Mouse (Mus musculus): ENCODE measurements around the gene Nemp1. TPM values are rescaled to one million over a fixed set of nuclear protein-coding genes. Genes with fewer than 3 reads are reported as not detected.

The Nemp1 gene
- polyA plus RNA-seq, 1 experiment = 6.7 TPM

DNA sequence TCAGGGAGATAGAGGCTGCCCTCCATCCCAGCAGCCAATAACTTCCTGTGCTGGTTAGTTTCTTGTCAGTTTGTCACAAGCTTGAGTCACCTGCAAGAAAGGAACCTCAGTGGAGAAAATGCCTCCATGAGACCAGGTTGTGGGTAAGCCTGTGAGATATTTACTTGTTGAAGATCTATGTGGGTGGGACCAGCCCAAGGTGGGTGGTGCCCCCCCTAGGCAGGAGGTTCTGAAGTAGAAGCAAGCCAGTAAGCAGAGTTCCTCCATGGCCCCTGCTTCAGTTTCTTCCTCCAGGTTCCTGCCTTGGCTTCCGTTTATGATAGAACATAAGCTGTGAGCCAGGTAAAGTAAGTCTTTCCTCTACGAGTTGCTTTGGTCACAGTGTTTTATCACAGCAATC lies 69.6 kb downstream of the Nemp1 start:
- H3K4me1 ChIP-seq (ENCODE audit: control insufficient read depth, insufficient read depth, low read length) = no peaks in the 10 kb centered on the region

GRCm38 (mm10) chr10:127736916-127737315 lies 70.2 kb downstream of the Nemp1 start:
- TF ChIP-seq CTCF (IDR thresholded peaks at IDR 0.05; ENCODE audit: borderline replicate concordance, insufficient read depth, low read depth, low read length) (no peak), POLR2A (IDR thresholded peaks at IDR 0.05; ENCODE audit: borderline replicate concordance, insufficient read depth, low read length) (no peak)
- H3K4me3 ChIP-seq (replicated peaks; ENCODE audit: insufficient read depth, low read depth, low read length) = no peak overlapping the region
- H3K4me1 ChIP-seq (ENCODE audit: control insufficient read depth, insufficient read depth, low read length) = no peaks in the 10 kb centered on the region
- H3K27ac ChIP-seq (ENCODE audit: insufficient read depth, low read length) = no peak overlapping the region
- no peaks in the 10 kb centered on the region for H3K27me3 ChIP-seq (ENCODE audit: control insufficient read depth, insufficient read depth, low read length)
- 57% methylated on average over 4 of the region's 4 CpGs for WGBS
- no peak for DNase-seq

More for the DNA sequence above, 69.6 kb downstream of the Nemp1 start:
- DNase-seq = no peak
- Histone ChIP-seq H3K27me3 (ENCODE audit: control insufficient read depth, insufficient read depth, low read length) (no peaks in the 10 kb centered on the region), H3K27ac (ENCODE audit: insufficient read depth, low read length) (no peak overlapping the region), H3K4me3 (replicated peaks; ENCODE audit: insufficient read depth, low read depth, low read length) (no peak overlapping the region)
- WGBS = 87% methylated on average over 2 of the region's 2 CpGs
- TF ChIP-seq CTCF (IDR thresholded peaks at IDR 0.05; ENCODE audit: borderline replicate concordance, insufficient read depth, low read depth, low read length) = no peak
- TF ChIP-seq POLR2A (IDR thresholded peaks at IDR 0.05; ENCODE audit: borderline replicate concordance, insufficient read depth, low read length) = no peak

DNA sequence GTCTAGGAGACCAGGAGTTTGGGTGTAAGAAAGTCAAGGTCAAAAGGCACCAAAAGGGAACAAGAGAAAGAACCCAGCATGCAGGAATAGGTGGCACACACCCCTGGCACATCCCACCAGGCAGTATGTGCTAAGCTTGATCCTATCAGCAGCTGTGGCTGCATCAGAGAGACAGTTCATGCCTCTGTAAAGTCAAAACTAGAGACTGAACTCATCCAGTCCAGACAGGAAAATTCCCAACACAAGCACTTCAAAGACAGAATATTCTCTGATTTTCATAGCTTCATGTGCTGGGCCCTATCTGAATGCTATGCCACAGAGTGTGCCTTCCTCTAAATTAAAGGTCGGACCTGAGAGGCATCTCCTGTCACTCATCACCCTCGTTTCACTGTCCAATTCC lies 70.9 kb downstream of the Nemp1 start:
- Histone ChIP-seq H3K27ac (ENCODE audit: insufficient read depth, low read length) (no peak overlapping the region), H3K4me3 (replicated peaks; ENCODE audit: insufficient read depth, low read depth, low read length) (no peak overlapping the region), H3K4me1 (ENCODE audit: control insufficient read depth, insufficient read depth, low read length) (no peaks in the 10 kb centered on the region), H3K27me3 (ENCODE audit: control insufficient read depth, insufficient read depth, low read length) (no peaks in the 10 kb centered on the region)
- 25% methylated on average over 2 of the region's 2 CpGs for WGBS
- no peak for TF ChIP-seq CTCF (IDR thresholded peaks at IDR 0.05; ENCODE audit: borderline replicate concordance, insufficient read depth, low read depth, low read length)
- no peak for TF ChIP-seq POLR2A (IDR thresholded peaks at IDR 0.05; ENCODE audit: borderline replicate concordance, insufficient read depth, low read length)
- no peak for DNase-seq

GRCm38 (mm10) chr10:127738151-127738882 lies 71.6 kb downstream of the Nemp1 start:
- peak in 1 of 2 experiments; percentile 21 for DNase-seq
- Histone ChIP-seq H3K4me1 (ENCODE audit: control insufficient read depth, insufficient read depth, low read length) (no peaks in the 10 kb centered on the region), H3K27me3 (ENCODE audit: control insufficient read depth, insufficient read depth, low read length) (no peaks in the 10 kb centered on the region), H3K4me3 (replicated peaks; ENCODE audit: insufficient read depth, low read depth, low read length) (no peak overlapping the region), H3K27ac (ENCODE audit: insufficient read depth, low read length) (no peak overlapping the region)
- WGBS = 16% methylated on average over 13 of the region's 13 CpGs
- TF ChIP-seq POLR2A (IDR thresholded peaks at IDR 0.05; ENCODE audit: borderline replicate concordance, insufficient read depth, low read length) (no peak), CTCF (IDR thresholded peaks at IDR 0.05; ENCODE audit: borderline replicate concordance, insufficient read depth, low read depth, low read length) (peak; percentile 57)

DNA sequence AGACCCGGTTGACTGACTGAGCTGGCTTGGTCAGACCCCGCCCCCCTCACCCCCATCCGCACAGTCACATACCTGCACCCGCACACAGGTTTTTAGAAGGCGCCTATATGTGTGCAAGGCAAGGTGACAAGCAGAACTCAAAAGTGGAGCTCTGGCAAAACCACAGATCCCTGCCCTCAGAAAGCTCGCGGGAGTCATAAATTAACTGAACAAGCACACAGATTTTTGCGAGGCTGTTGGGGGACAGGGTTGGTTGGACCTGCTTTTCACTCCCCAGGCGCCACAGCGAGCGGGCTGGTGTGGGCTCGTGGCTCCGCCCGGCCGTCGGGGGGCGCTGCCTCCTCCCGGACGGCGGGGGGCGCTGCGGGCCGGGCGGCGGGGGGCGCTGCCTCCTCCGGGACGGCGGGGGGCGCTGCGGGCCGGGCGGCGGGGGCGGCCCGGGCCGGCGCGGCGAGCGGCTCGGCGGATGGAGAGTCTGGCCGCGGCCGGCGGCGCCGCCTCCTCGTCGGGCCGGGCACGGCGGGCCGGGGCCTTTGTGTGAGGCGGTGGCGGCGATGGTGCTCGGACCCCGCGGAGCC lies 72.5 kb downstream of the Nemp1 start, which contains the start of gene Zbtb39:
Gene Zbtb39, plus strand, starts transcription at position 456 of the 578 bp plus-strand sequence.
- TF ChIP-seq POLR2A (IDR thresholded peaks at IDR 0.05; ENCODE audit: borderline replicate concordance, insufficient read depth, low read length) (no peak), CTCF (IDR thresholded peaks at IDR 0.05; ENCODE audit: borderline replicate concordance, insufficient read depth, low read depth, low read length) (no peak)
- Histone ChIP-seq H3K27ac (ENCODE audit: insufficient read depth, low read length) (peak within 1 kb of the TSS; percentile 56; the same call in 1 of the 2 replicates), H3K4me3 (replicated peaks; ENCODE audit: insufficient read depth, low read depth, low read length) (peak within 1 kb of the TSS; percentile 79), H3K4me1 (ENCODE audit: control insufficient read depth, insufficient read depth, low read length) (no peaks in the 10 kb centered on the region; the same call in 1 of the 2 replicates), H3K27me3 (ENCODE audit: control insufficient read depth, insufficient read depth, low read length) (no peaks in the 10 kb centered on the region)
- DNase-seq = peak; percentile 75 to 76
- WGBS = 1% methylated on average over 57 of the region's 61 CpGs

GRCm38 (mm10) chr10:127739661-127740161 lies 73.0 kb downstream of the Nemp1 start:
- Histone ChIP-seq H3K27me3 (ENCODE audit: control insufficient read depth, insufficient read depth, low read length) (no peaks in the 10 kb centered on the region), H3K27ac (ENCODE audit: insufficient read depth, low read length) (peak overlapping the region; percentile 56; the same call in 1 of the 2 replicates), H3K4me3 (replicated peaks; ENCODE audit: insufficient read depth, low read depth, low read length) (peak overlapping the region; percentile 79), H3K4me1 (ENCODE audit: control insufficient read depth, insufficient read depth, low read length) (no peaks in the 10 kb centered on the region; the same call in 1 of the 2 replicates)
- 2% methylated on average over 54 of the region's 55 CpGs for WGBS
- no peak for TF ChIP-seq CTCF (IDR thresholded peaks at IDR 0.05; ENCODE audit: borderline replicate concordance, insufficient read depth, low read depth, low read length)
- no peak for TF ChIP-seq POLR2A (IDR thresholded peaks at IDR 0.05; ENCODE audit: borderline replicate concordance, insufficient read depth, low read length)
- DNase-seq = no peak

- 66% methylated on average over 5 of the region's 5 CpGs for WGBS
- DNase-seq = peak; percentile 14 to 39
- H3K4me1 ChIP-seq (ENCODE audit: control insufficient read depth, insufficient read depth, low read length) = no peaks in the 10 kb centered on the region; the same call in 1 of the 2 replicates
- H3K4me3 ChIP-seq (replicated peaks; ENCODE audit: insufficient read depth, low read depth, low read length) = no peak overlapping the region
- H3K27me3 ChIP-seq (ENCODE audit: control insufficient read depth, insufficient read depth, low read length) = no peaks in the 10 kb centered on the region
- TF ChIP-seq POLR2A (IDR thresholded peaks at IDR 0.05; ENCODE audit: borderline replicate concordance, insufficient read depth, low read length) = no peak
- TF ChIP-seq CTCF (IDR thresholded peaks at IDR 0.05; ENCODE audit: borderline replicate concordance, insufficient read depth, low read depth, low read length) = peak; percentile 38; the same call in 1 of the 2 replicates
- no peak overlapping the region for H3K27ac ChIP-seq (ENCODE audit: insufficient read depth, low read length)
These were observed 78.0 kb downstream of the Nemp1 start for GRCm38 (mm10) chr10:127744661-127745060.
